Mouse (Mus musculus): ENCODE measurements around the gene Gbp2. TPM values are rescaled to one million over a fixed set of nuclear protein-coding genes. Genes with fewer than 3 reads are reported as not detected.

Gbp2 gene
- total RNA-seq (2014; rRNA removed; ENCODE audit: low replicate concordance): 6.6 and 17.2 TPM in 2 replicates
- polyA plus RNA-seq (2015; fragmentation: Nextera tagmentation; extraction: Ambion mirVana): 3.0 and 3.6 TPM in 2 replicates

- H3K4me1 ChIP-seq (ENCODE audit: control insufficient read depth, insufficient read depth): 0 out of 2 replicates have a peak, but pooled peaks cover 6% of the 10 kb centered on the region
- no peaks in the 10 kb centered on the region for H3K9me3 ChIP-seq (replicated peaks; ENCODE audit: control insufficient read depth, low read length)
- peak within 1 kb of the TSS; percentile 41 for H3K4me3 ChIP-seq (ENCODE audit: low read depth, low read length)
- TF ChIP-seq EP300 (IDR thresholded peaks at IDR 0.05; ENCODE audit: low read depth): no peak
- no peak for TF ChIP-seq CTCF (IDR thresholded peaks at IDR 0.05; ENCODE audit: low read depth)
- DNase-seq (ENCODE audit: low spot score) (peak; percentile 52), ATAC-seq (ENCODE audit: insufficient read depth, low read depth) (0 out of 2 replicates have a peak, but pooled peaks have one; percentile 27)
- H3K9ac ChIP-seq (replicated peaks; ENCODE audit: low read depth, low read length): peak within 1 kb of the TSS; percentile 50; the same call in 1 of the 2 replicates
- H3K36me3 ChIP-seq (replicated peaks; ENCODE audit: control insufficient read depth, insufficient read depth, low read length): no peaks in the 10 kb centered on the region
- 29% methylated on average over 4 of the region's 4 CpGs for WGBS
- peak within 1 kb of the TSS; percentile 67 for H3K4me2 ChIP-seq (ENCODE audit: low read depth, low read length)
- peak within 1 kb of the TSS; percentile 65 for H3K27ac ChIP-seq (ENCODE audit: low read depth)
- no peaks in the 10 kb centered on the region for H3K27me3 ChIP-seq (ENCODE audit: control insufficient read depth, insufficient read depth, low read length)
These were observed at the start of gene Gbp2 for GRCm38 (mm10) chr3:142620111-142620955. Gene Gbp2, plus strand, starts transcription at chr3:142620602.

GRCm38 (mm10) chr3:142570738-142571137 lies 49.7 kb upstream of the Gbp2 start:
- DNase-seq (ENCODE audit: low spot score) (no peak), ATAC-seq (ENCODE audit: insufficient read depth, low read depth) (no peak)
- H3K27ac ChIP-seq (ENCODE audit: low read depth): no peak overlapping the region
- no peak for TF ChIP-seq EP300 (IDR thresholded peaks at IDR 0.05; ENCODE audit: low read depth)
- no peak for TF ChIP-seq CTCF (IDR thresholded peaks at IDR 0.05; ENCODE audit: low read depth)
- H3K4me2 ChIP-seq (ENCODE audit: low read depth, low read length): no peak overlapping the region
- no peaks in the 10 kb centered on the region for H3K4me1 ChIP-seq (ENCODE audit: control insufficient read depth, insufficient read depth)
- no peak overlapping the region for H3K4me3 ChIP-seq (ENCODE audit: low read depth, low read length)
- no peaks in the 10 kb centered on the region for H3K36me3 ChIP-seq (replicated peaks; ENCODE audit: control insufficient read depth, insufficient read depth, low read length)
- 90% methylated on average over 4 of the region's 4 CpGs for WGBS
- H3K9ac ChIP-seq (replicated peaks; ENCODE audit: low read depth, low read length): no peak overlapping the region
- H3K27me3 ChIP-seq (ENCODE audit: control insufficient read depth, insufficient read depth, low read length): no peaks in the 10 kb centered on the region
- H3K9me3 ChIP-seq (replicated peaks; ENCODE audit: control insufficient read depth, low read length): no peaks in the 10 kb centered on the region

GRCm38 (mm10) chr3:142577108-142577507 lies 43.3 kb upstream of the Gbp2 start:
- Histone ChIP-seq H3K4me1 (ENCODE audit: control insufficient read depth, insufficient read depth) (no peaks in the 10 kb centered on the region), H3K36me3 (replicated peaks; ENCODE audit: control insufficient read depth, insufficient read depth, low read length) (no peaks in the 10 kb centered on the region), H3K4me2 (ENCODE audit: low read depth, low read length) (no peak overlapping the region), H3K9ac (replicated peaks; ENCODE audit: low read depth, low read length) (no peak overlapping the region), H3K4me3 (ENCODE audit: low read depth, low read length) (no peak overlapping the region), H3K27me3 (ENCODE audit: control insufficient read depth, insufficient read depth, low read length) (no peaks in the 10 kb centered on the region), H3K27ac (ENCODE audit: low read depth) (no peak overlapping the region), H3K9me3 (replicated peaks; ENCODE audit: control insufficient read depth, low read length) (no peaks in the 10 kb centered on the region)
- TF ChIP-seq CTCF (IDR thresholded peaks at IDR 0.05; ENCODE audit: low read depth) (no peak), EP300 (IDR thresholded peaks at IDR 0.05; ENCODE audit: low read depth) (no peak)
- no peak for DNase-seq (ENCODE audit: low spot score)
- 70% methylated on average over 3 of the region's 3 CpGs for WGBS
- ATAC-seq (ENCODE audit: insufficient read depth, low read depth): no peak

- Histone ChIP-seq H3K9me3 (replicated peaks; ENCODE audit: control insufficient read depth, low read length) (no peaks in the 10 kb centered on the region), H3K36me3 (replicated peaks; ENCODE audit: control insufficient read depth, insufficient read depth, low read length) (no peaks in the 10 kb centered on the region), H3K27ac (ENCODE audit: low read depth) (no peak overlapping the region), H3K9ac (replicated peaks; ENCODE audit: low read depth, low read length) (no peak overlapping the region), H3K4me2 (ENCODE audit: low read depth, low read length) (no peak overlapping the region), H3K4me3 (ENCODE audit: low read depth, low read length) (no peak overlapping the region), H3K4me1 (ENCODE audit: control insufficient read depth, insufficient read depth) (no peaks in the 10 kb centered on the region), H3K27me3 (ENCODE audit: control insufficient read depth, insufficient read depth, low read length) (no peaks in the 10 kb centered on the region)
- ATAC-seq (ENCODE audit: insufficient read depth, low read depth) (no peak), DNase-seq (ENCODE audit: low spot score) (no peak)
- TF ChIP-seq EP300 (IDR thresholded peaks at IDR 0.05; ENCODE audit: low read depth) (no peak), CTCF (IDR thresholded peaks at IDR 0.05; ENCODE audit: low read depth) (no peak)
- WGBS: 73% methylated on average over 4 of the region's 4 CpGs
These were observed 42.1 kb upstream of the Gbp2 start for GRCm38 (mm10) chr3:142578342-142578741.

- WGBS: 77% methylated on average over 4 of the region's 4 CpGs
- Histone ChIP-seq H3K4me2 (ENCODE audit: low read depth, low read length) (no peak overlapping the region), H3K27ac (ENCODE audit: low read depth) (no peak overlapping the region), H3K9ac (replicated peaks; ENCODE audit: low read depth, low read length) (no peak overlapping the region), H3K4me1 (ENCODE audit: control insufficient read depth, insufficient read depth) (no peaks in the 10 kb centered on the region), H3K27me3 (ENCODE audit: control insufficient read depth, insufficient read depth, low read length) (no peaks in the 10 kb centered on the region), H3K36me3 (replicated peaks; ENCODE audit: control insufficient read depth, insufficient read depth, low read length) (no peaks in the 10 kb centered on the region), H3K4me3 (ENCODE audit: low read depth, low read length) (no peak overlapping the region), H3K9me3 (replicated peaks; ENCODE audit: control insufficient read depth, low read length) (no peaks in the 10 kb centered on the region)
- DNase-seq (ENCODE audit: low spot score) (no peak), ATAC-seq (ENCODE audit: insufficient read depth, low read depth) (no peak)
- no peak for TF ChIP-seq CTCF (IDR thresholded peaks at IDR 0.05; ENCODE audit: low read depth)
- TF ChIP-seq EP300 (IDR thresholded peaks at IDR 0.05; ENCODE audit: low read depth): no peak
These were observed 37.3 kb upstream of the Gbp2 start for GRCm38 (mm10) chr3:142583067-142583466.

Data from heart, postnatal 0 days (tissue).